Mouse (Mus musculus) midbrain, embryonic 16.5 days (tissue): ENCODE results near the gene Fto. TPM values are rescaled to one million over a fixed set of nuclear protein-coding genes. Genes with fewer than 3 reads are reported as not detected.

Source experiments
- ATAC-seq: fragments of 200-750 bp; cut with Nextera tagmentation; 2 replicates; pipeline ENCODE4 v1.8.0; 2017; ENCODE audit warnings: moderate TSS enrichment
- H3K27ac ChIP-seq: fragments of 300-500 bp; sonication (generic); 2 replicates; pipeline ENCODE4 v1.5.1; 2014; ENCODE audit warnings: mild to moderate bottlenecking, low read length, mixed read lengths
- H3K27me3 ChIP-seq: fragments of 300-500 bp; sonication (generic); 2 replicates; pipeline ENCODE4 v1.6.1; 2014; ENCODE audit warnings: low read depth, low read length, mixed read lengths; ENCODE audit not compliant: control insufficient read depth, insufficient read depth
- H3K36me3 ChIP-seq: fragments of 300-500 bp; sonication (generic); 2 replicates; pipeline ENCODE4 v1.6.1; 2014; ENCODE audit warnings: mild to moderate bottlenecking, low read length, moderate library complexity, mixed read lengths; ENCODE audit not compliant: control insufficient read depth, insufficient read depth
- H3K4me1 ChIP-seq: fragments of 300-500 bp; sonication (generic); 2 replicates; pipeline ENCODE4 v1.6.1; 2014; ENCODE audit warnings: mild to moderate bottlenecking, low read length, mixed read lengths; ENCODE audit not compliant: control insufficient read depth, insufficient read depth
- H3K4me2 ChIP-seq: fragments of 300-500 bp; sonication (generic); 2 replicates; pipeline ENCODE4 v1.6.1; 2014; ENCODE audit warnings: mild to moderate bottlenecking, low read length, mixed read lengths
- H3K4me3 ChIP-seq: fragments of 300-500 bp; sonication (generic); 2 replicates; pipeline ENCODE4 v1.5.1; 2014; ENCODE audit warnings: low read depth, mild to moderate bottlenecking, low read length, moderate library complexity, mixed read lengths
- H3K9ac ChIP-seq: fragments of 300-500 bp; sonication (generic); 2 replicates; pipeline ENCODE4 v1.6.1; 2014; ENCODE audit warnings: low read depth, low read length, mixed read lengths
- H3K9me3 ChIP-seq: fragments of 300-500 bp; sonication (generic); replicated peaks from 2 replicates; pipeline ENCODE4 v1.6.1; 2014; ENCODE audit warnings: mild to moderate bottlenecking, low read length, mixed read lengths; ENCODE audit not compliant: control insufficient read depth, poor library complexity, severe bottlenecking
- WGBS: fragments of 180-500 bp; shearing (Covaris S2); extraction: QIAGEN DNeasy Blood & Tissue Kit; methylation state at CpG from one replicate; pipeline ENCODE4 v1.1.7; 2014; 5-methylcytosine and 5-hydroxymethylcytosine counted together
- polyA plus RNA-seq: library from polyadenylated mRNA; unstranded; fragments of >200 nt; fragmentation: Nextera tagmentation; extraction: Ambion mirVana; gene quantifications from 2 replicates; pipeline ENCODE4 v1.2.1, GENCODE M21; 2015

The Fto gene
- polyA plus RNA-seq, 1 experiment from 2014 or later, result 177 TPM

DNA sequence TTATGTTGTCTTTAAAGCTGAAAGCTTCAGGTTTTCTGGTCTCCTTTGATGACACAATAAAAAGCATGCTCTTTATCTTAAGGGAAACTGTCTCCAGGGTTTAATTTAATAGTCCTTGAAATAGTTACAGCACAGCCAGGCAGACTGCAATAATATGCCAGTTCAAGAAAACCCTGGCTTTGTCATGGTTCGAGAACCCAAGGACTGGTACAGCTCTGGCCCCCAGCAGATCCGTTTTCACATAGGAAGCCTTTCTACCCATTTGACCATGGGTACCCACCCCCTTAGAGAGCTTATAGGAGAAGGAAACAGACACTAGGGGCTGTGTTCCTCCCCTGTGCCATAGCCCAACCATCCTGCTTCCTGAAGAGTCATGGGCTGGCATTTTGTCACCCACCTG, 332.2 kb downstream of the Fto start:
- H3K36me3 ChIP-seq, result no peaks in the 10 kb centered on the region
- H3K9ac ChIP-seq, result no peak overlapping the region
- no peak overlapping the region for H3K4me3 ChIP-seq
- peak; percentile 39; the same call in 1 of the 2 replicates for ATAC-seq
- H3K4me2 ChIP-seq, result no peak overlapping the region
- WGBS, result 52% methylated on average over 2 of the region's 2 CpGs
- no peaks in the 10 kb centered on the region for H3K9me3 ChIP-seq
- no peaks in the 10 kb centered on the region for H3K27me3 ChIP-seq
- H3K27ac ChIP-seq, result no peak overlapping the region
- H3K4me1 ChIP-seq, result peaks cover 20% of the 10 kb centered on the region

GRCm38 (mm10) chr8:91647959-91648358, 334.6 kb downstream of the Fto start:
- Histone ChIP-seq H3K4me1 (peaks cover 22% of the 10 kb centered on the region), H3K9ac (no peak overlapping the region), H3K4me3 (no peak overlapping the region), H3K27me3 (no peaks in the 10 kb centered on the region), H3K4me2 (no peak overlapping the region), H3K36me3 (no peaks in the 10 kb centered on the region), H3K9me3 (no peaks in the 10 kb centered on the region), H3K27ac (no peak overlapping the region)
- no peak for ATAC-seq
- WGBS, result 22% methylated on average over 11 of the region's 11 CpGs

DNA sequence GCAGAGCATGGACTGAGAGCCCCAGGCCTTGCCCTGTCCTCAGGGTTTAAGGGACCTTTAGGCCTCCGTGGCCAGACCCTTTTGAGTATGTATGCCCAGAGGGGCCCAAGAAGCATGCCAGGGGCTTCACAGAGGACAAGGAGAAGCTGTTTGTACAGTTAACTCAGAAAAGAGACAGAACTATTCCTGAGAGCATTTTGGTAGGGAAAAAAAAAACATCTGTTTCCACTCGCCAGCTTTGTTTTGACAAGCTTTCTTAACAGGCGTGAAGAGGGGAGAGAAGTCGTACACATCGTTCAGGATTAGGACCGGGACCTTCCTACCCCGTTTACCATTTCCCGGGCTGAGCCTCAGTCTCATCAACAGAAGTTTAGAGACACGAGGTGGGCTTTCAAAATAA, 335.5 kb downstream of the Fto start:
- no peaks in the 10 kb centered on the region for H3K9me3 ChIP-seq
- H3K27ac ChIP-seq, result no peak overlapping the region
- ATAC-seq, result no peak
- H3K4me2 ChIP-seq, result no peak overlapping the region
- peaks cover 25% of the 10 kb centered on the region for H3K4me1 ChIP-seq
- H3K36me3 ChIP-seq, result no peaks in the 10 kb centered on the region
- H3K27me3 ChIP-seq, result no peaks in the 10 kb centered on the region
- WGBS, result 21% methylated on average over 9 of the region's 9 CpGs
- no peak overlapping the region for H3K4me3 ChIP-seq
- H3K9ac ChIP-seq, result no peak overlapping the region

DNA sequence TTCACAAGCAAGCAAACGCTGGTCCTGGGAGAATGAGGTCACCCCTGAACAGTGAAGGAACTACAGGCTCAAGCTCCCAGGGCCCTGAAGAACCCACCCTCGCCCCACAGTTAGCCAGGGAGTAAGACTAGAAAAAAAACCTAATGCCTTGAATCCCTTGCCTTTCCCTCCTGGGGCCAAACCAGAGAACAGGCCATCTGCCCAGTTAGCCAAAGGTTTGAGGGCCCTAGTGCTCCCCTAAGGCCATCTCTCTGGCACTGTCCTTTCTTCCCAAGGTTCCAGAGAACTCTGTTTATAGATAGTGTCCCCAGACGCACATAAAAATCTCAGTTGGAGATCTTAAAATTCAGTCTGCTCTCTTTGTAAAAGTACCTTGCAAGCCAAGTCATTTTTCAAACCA, 340.2 kb downstream of the Fto start:
- no peak for ATAC-seq
- Histone ChIP-seq H3K27me3 (no peaks in the 10 kb centered on the region), H3K9ac (no peak overlapping the region), H3K4me2 (no peak overlapping the region), H3K27ac (no peak overlapping the region), H3K4me3 (no peak overlapping the region), H3K4me1 (peaks cover 11% of the 10 kb centered on the region; the same call in 1 of the 2 replicates), H3K9me3 (no peaks in the 10 kb centered on the region), H3K36me3 (no peaks in the 10 kb centered on the region)
- WGBS, result 64% methylated on average over 3 of the region's 3 CpGs

DNA sequence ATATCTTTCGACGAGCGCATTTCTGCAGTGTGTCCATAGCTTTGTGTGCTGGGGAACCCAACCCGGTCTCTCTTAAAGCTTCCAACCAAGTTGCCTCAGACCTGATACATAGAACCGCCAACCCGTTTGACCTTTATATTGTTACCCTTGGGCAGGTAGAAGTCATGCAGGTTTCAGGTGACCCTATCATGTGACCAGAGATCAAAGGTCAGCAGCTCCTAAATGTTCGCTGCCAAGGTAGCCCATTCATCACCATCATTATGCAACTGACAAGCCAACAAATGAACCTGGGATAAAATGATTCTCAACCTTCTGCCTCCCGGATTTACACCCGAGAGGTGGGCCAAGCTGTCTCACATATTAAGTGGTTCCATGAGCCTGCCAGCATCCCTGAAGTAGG, 344.1 kb downstream of the Fto start:
- Histone ChIP-seq H3K4me1 (peaks cover 9% of the 10 kb centered on the region; the same call in 1 of the 2 replicates), H3K4me2 (no peak overlapping the region), H3K4me3 (no peak overlapping the region), H3K36me3 (no peaks in the 10 kb centered on the region), H3K9ac (no peak overlapping the region), H3K27me3 (no peaks in the 10 kb centered on the region), H3K27ac (no peak overlapping the region), H3K9me3 (no peaks in the 10 kb centered on the region)
- ATAC-seq, result no peak
- 85% methylated on average over 9 of the region's 9 CpGs for WGBS

DNA sequence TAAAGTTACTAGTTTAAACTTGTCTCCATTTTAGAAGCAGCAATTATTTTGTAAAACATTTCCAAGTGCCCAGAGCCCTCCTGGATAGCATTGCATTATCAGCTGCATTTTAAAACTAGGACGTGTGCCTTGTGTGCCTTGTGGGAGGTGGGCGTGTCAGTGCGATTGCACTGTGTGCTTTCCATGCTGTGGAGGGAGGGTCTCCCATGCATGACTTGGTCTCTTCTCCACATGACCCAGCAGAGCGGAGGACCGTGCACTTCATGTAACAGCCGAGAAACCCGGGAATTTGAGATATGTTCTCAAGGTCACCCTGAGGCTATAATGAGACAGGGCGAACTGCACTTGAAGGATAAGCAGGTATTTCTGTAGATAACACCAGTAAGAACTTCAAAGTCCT, 347.6 kb downstream of the Fto start:
- Histone ChIP-seq H3K9ac (no peak overlapping the region), H3K9me3 (no peaks in the 10 kb centered on the region), H3K4me1 (peaks cover 16% of the 10 kb centered on the region), H3K27me3 (no peaks in the 10 kb centered on the region), H3K4me3 (no peak overlapping the region), H3K36me3 (no peaks in the 10 kb centered on the region), H3K4me2 (no peak overlapping the region), H3K27ac (no peak overlapping the region)
- ATAC-seq, result no peak
- 67% methylated on average over 8 of the region's 8 CpGs for WGBS

- peaks cover 4% of the 10 kb centered on the region; the same call in 1 of the 2 replicates for H3K27me3 ChIP-seq
- H3K27ac ChIP-seq, result peak overlapping the region; percentile 4; the same call in 1 of the 2 replicates
- WGBS, result 36% methylated on average over 16 of the region's 16 CpGs
- H3K9ac ChIP-seq, result no peak overlapping the region
- ATAC-seq, result peak; percentile 36; the same call in 1 of the 2 replicates
- no peaks in the 10 kb centered on the region for H3K36me3 ChIP-seq
- H3K4me3 ChIP-seq, result no peak overlapping the region
- H3K4me2 ChIP-seq, result no peak overlapping the region
- H3K4me1 ChIP-seq, result peaks cover 19% of the 10 kb centered on the region
- no peaks in the 10 kb centered on the region for H3K9me3 ChIP-seq
Measured at GRCm38 (mm10) chr8:91669461-91670071, 356.2 kb downstream of the Fto start.

DNA sequence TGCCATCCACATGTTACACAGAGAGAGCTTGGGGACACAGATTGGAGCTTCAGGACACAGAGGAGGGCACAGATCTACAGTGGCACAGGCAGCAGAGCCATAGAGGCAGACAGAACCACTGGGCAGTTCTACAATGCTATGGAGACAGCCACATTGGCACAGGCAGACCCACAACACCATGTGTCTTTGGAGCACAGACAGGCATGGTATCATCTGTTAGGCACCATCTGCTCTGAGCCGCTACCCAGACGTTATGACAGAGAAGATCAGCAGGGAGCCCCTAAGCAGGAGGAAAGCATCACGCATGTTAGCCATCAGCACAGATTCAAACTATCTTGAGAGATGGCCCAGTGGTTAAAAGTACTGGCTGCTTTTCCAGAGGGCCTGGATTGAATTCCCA, 363.6 kb downstream of the Fto start:
- Histone ChIP-seq H3K9ac (no peak overlapping the region), H3K27ac (no peak overlapping the region), H3K9me3 (no peaks in the 10 kb centered on the region), H3K36me3 (no peaks in the 10 kb centered on the region), H3K4me1 (peaks cover 8% of the 10 kb centered on the region), H3K4me3 (no peak overlapping the region), H3K27me3 (peaks cover 7% of the 10 kb centered on the region), H3K4me2 (no peak overlapping the region)
- ATAC-seq, result no peak
- WGBS, result 66% methylated on average over 3 of the region's 3 CpGs

GRCm38 (mm10) chr8:91679451-91679850, 366.1 kb downstream of the Fto start:
- H3K4me3 ChIP-seq, result no peak overlapping the region
- H3K4me2 ChIP-seq, result no peak overlapping the region
- peaks cover 3% of the 10 kb centered on the region for H3K27me3 ChIP-seq
- no peak overlapping the region for H3K9ac ChIP-seq
- H3K36me3 ChIP-seq, result no peaks in the 10 kb centered on the region
- ATAC-seq, result no peak
- no peaks in the 10 kb centered on the region for H3K9me3 ChIP-seq
- no peak overlapping the region for H3K27ac ChIP-seq
- peaks cover 8% of the 10 kb centered on the region for H3K4me1 ChIP-seq
- 30% methylated on average over 15 of the region's 15 CpGs for whole genome bisulfite sequencing
